Mouse (Mus musculus) limb, embryonic 12.5 days (tissue): ENCODE results near the gene Gm39653. TPM values are rescaled to one million over a fixed set of nuclear protein-coding genes. Genes with fewer than 3 reads are reported as not detected.

ENCODE experiments used
- ATAC-seq: fragments of 200-750 bp; cut with Nextera tagmentation; 2 replicates; pipeline ENCODE4 v1.8.0; 2017; ENCODE audit warnings: low read depth, moderate TSS enrichment; ENCODE audit not compliant: insufficient number of reproducible peaks, insufficient read depth, low FRiP score, low TSS enrichment
- H3K27ac ChIP-seq: fragments of 300-500 bp; sonication (generic); 2 replicates; pipeline ENCODE4 v1.5.1; 2016; ENCODE audit warnings: mild to moderate bottlenecking, moderate library complexity
- H3K27me3 ChIP-seq: fragments of 300-500 bp; sonication (generic); 2 replicates; pipeline ENCODE4 v1.6.1; 2016; ENCODE audit warnings: mild to moderate bottlenecking, moderate library complexity
- H3K36me3 ChIP-seq: fragments of 300-500 bp; sonication (generic); 2 replicates; pipeline ENCODE4 v1.6.1; 2016; ENCODE audit warnings: mild to moderate bottlenecking, moderate library complexity
- H3K4me1 ChIP-seq: fragments of 300-500 bp; sonication (generic); replicated peaks from 2 replicates; pipeline ENCODE4 v1.6.1; 2016
- H3K4me2 ChIP-seq: fragments of 300-500 bp; sonication (generic); 2 replicates; pipeline ENCODE4 v1.6.1; 2016; ENCODE audit warnings: mild to moderate bottlenecking, moderate library complexity
- H3K4me3 ChIP-seq: fragments of 300-500 bp; sonication (generic); replicated peaks from 2 replicates; pipeline ENCODE4 v1.5.1; 2016; ENCODE audit warnings: mild to moderate bottlenecking
- H3K9ac ChIP-seq: fragments of 300-500 bp; sonication (generic); replicated peaks from 2 replicates; pipeline ENCODE4 v1.6.1; 2016; ENCODE audit warnings: mild to moderate bottlenecking, moderate library complexity
- H3K9me3 ChIP-seq: fragments of 300-500 bp; sonication (generic); 2 replicates; pipeline ENCODE4 v1.6.1; 2016; ENCODE audit warnings: mild to moderate bottlenecking, moderate library complexity
- WGBS: fragments of 180-500 bp; shearing (Covaris S2); methylation state at CpG from one replicate; pipeline ENCODE4 v1.1.7; 2016; 5-methylcytosine and 5-hydroxymethylcytosine counted together
- polyA plus RNA-seq: library from polyadenylated mRNA; unstranded; fragments of >200 nt; fragmentation: Nextera tagmentation; extraction: Ambion mirVana; gene quantifications from 2 replicates; pipeline ENCODE4 v1.2.1, GENCODE M21; 2016

Gene Gm39653
- not detected in 2 replicates for polyA plus RNA-seq

DNA sequence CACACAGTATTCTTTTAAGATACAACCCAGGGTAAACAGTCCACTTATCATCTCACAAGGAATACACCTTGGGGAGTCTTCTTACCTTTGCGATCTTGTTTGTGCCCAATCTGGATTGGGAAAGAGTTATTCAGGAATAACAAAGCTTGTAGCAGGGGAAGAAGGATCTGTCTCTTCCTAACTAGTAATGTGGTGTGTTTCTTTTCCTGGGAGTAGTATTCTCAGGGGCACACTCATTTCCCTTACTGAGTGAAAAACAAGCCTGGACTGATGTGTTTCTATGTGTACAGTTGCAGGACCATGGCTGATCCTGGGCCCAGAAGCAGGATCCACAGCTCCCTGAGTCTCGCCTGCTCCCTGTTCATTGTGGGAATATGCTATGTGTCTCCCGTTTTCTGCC lies at the start of gene Gm39653:
TSS of gene Gm39653 (plus strand) at position 301 of the 400 bp plus-strand sequence.
- peaks cover 10% of the 10 kb centered on the region; the same call in 1 of the 2 replicates for H3K27me3 ChIP-seq
- H3K9ac ChIP-seq = no peak within 1 kb of the TSS
- 86% methylated on average over 3 of the region's 3 CpGs for WGBS
- H3K36me3 ChIP-seq = no peaks in the 10 kb centered on the region
- no peak for ATAC-seq
- no peaks in the 10 kb centered on the region for H3K9me3 ChIP-seq
- no peak within 1 kb of the TSS for H3K4me2 ChIP-seq
- H3K4me3 ChIP-seq = no peak within 1 kb of the TSS
- no peak within 1 kb of the TSS for H3K27ac ChIP-seq
- H3K4me1 ChIP-seq = 0 out of 2 replicates have a peak, but pooled peaks cover 3% of the 10 kb centered on the region

DNA sequence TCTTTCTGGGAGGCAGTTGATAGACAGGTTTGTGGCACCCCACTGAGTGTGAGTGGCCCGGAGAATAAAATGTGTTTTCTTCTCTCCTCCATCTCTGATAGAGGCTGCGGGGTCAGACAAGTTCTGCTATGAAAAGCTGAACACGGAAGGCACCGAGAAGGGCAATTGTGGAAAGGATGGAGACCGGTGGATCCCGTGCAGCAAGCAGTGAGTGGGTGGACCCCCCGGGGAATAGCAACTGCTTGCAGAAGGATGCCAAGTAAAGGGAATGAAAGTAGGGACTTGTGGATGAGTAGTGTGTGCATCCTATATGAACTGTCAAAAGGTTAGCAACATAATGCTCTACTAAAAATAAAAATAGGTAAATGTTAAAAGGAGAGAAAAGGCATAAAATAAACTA lies 49.3 kb upstream of the Gm39653 start:
- Histone ChIP-seq H3K9ac (no peak overlapping the region), H3K36me3 (no peaks in the 10 kb centered on the region), H3K4me2 (no peak overlapping the region), H3K4me3 (no peak overlapping the region), H3K9me3 (no peaks in the 10 kb centered on the region), H3K4me1 (no peaks in the 10 kb centered on the region; the same call in 1 of the 2 replicates), H3K27ac (no peak overlapping the region), H3K27me3 (0 out of 2 replicates have a peak, but pooled peaks cover 3% of the 10 kb centered on the region)
- ATAC-seq = no peak
- WGBS = 45% methylated on average over 7 of the region's 7 CpGs

DNA sequence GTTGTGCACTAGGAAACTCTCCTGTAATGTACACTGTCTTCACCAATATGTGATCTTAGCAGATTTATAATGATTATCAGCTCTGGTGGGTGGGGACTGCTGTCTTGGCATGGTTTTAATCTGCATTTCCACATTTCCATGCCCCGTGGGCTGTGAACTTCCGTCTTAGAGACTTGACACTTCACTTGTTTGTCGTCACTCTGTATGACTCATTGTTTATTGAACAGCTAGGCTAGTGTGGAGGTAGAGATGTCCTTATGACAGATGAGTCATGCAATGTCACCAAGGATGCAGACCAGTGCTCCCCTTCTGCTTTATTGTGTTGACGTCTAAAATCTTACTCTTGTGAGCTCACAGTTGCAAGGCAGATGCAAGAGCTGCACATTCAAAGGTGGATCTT lies 48.7 kb upstream of the Gm39653 start:
- Histone ChIP-seq H3K4me3 (no peak overlapping the region), H3K9ac (no peak overlapping the region), H3K4me1 (no peaks in the 10 kb centered on the region; the same call in 1 of the 2 replicates), H3K9me3 (no peaks in the 10 kb centered on the region), H3K36me3 (no peaks in the 10 kb centered on the region), H3K27ac (no peak overlapping the region), H3K27me3 (0 out of 2 replicates have a peak, but pooled peaks cover 3% of the 10 kb centered on the region), H3K4me2 (no peak overlapping the region)
- ATAC-seq = no peak
- 58% methylated on average over 4 of the region's 4 CpGs for whole genome bisulfite sequencing

DNA sequence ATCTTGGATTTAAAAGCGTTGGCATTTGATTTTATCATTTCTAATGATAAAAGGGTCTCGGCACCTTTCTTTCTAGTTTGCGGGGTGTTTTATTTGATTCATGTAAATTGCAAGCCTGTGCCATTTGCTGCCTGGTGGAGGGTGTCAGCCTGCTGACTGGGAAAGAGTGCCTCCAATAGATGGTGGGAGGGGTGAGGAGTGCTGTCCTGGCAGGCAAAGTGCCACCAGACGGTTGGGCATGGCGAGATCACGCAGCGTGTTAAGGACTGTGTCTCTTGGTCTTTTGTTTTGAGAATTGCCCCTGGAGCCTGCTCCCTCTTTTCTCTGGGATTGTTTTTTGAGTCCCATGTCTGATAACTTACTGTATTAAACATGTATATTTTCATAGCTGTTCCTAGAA lies 43.5 kb upstream of the Gm39653 start:
- no peaks in the 10 kb centered on the region for H3K9me3 ChIP-seq
- 0 out of 2 replicates have a peak, but pooled peaks cover 3% of the 10 kb centered on the region for H3K27me3 ChIP-seq
- H3K4me3 ChIP-seq = no peak overlapping the region
- H3K4me1 ChIP-seq = peaks cover 13% of the 10 kb centered on the region; the same call in 1 of the 2 replicates
- H3K4me2 ChIP-seq = no peak overlapping the region
- no peak for ATAC-seq
- WGBS = 54% methylated on average over 7 of the region's 7 CpGs
- no peak overlapping the region for H3K27ac ChIP-seq
- no peak overlapping the region for H3K9ac ChIP-seq
- no peaks in the 10 kb centered on the region for H3K36me3 ChIP-seq

DNA sequence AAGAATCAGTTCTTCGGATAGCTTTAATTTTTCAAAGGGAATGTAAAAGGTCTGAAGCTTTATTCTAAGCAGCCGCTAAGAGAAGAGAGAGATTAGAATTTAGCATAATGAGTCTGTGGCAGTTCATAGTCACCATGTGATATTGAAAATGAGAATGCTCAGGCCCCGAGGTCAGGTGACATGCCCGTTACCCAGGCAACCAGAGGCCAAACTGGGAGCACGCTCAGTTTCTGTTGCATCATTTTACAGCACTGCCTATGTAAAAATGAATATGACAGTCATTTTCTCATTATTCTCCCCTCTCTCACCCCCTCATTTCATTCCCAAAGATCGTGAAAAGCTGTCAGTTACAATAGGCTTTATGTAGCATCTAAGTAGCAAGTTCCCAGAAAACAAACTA lies 42.3 kb upstream of the Gm39653 start:
- Histone ChIP-seq H3K4me1 (peaks cover 17% of the 10 kb centered on the region; the same call in 1 of the 2 replicates), H3K27ac (no peak overlapping the region)

GRCm38 (mm10) chr1:63573864-63574611 lies 41.7 kb upstream of the Gm39653 start:
- ATAC-seq = no peak
- Histone ChIP-seq H3K27ac (no peak overlapping the region), H3K36me3 (no peaks in the 10 kb centered on the region), H3K9me3 (no peaks in the 10 kb centered on the region), H3K27me3 (0 out of 2 replicates have a peak, but pooled peaks cover 3% of the 10 kb centered on the region), H3K9ac (no peak overlapping the region), H3K4me3 (no peak overlapping the region), H3K4me2 (no peak overlapping the region), H3K4me1 (peaks cover 17% of the 10 kb centered on the region; the same call in 1 of the 2 replicates)
- 41% methylated on average over 12 of the region's 12 CpGs for WGBS

More for the DNA sequence above, 42.3 kb upstream of the Gm39653 start:
- H3K4me2 ChIP-seq = no peak overlapping the region
- H3K27me3 ChIP-seq = 0 out of 2 replicates have a peak, but pooled peaks cover 3% of the 10 kb centered on the region
- WGBS = 64% methylated on average over 6 of the region's 6 CpGs
- H3K4me3 ChIP-seq = no peak overlapping the region
- H3K9me3 ChIP-seq = no peaks in the 10 kb centered on the region
- no peaks in the 10 kb centered on the region for H3K36me3 ChIP-seq
- no peak for ATAC-seq
- no peak overlapping the region for H3K9ac ChIP-seq

DNA sequence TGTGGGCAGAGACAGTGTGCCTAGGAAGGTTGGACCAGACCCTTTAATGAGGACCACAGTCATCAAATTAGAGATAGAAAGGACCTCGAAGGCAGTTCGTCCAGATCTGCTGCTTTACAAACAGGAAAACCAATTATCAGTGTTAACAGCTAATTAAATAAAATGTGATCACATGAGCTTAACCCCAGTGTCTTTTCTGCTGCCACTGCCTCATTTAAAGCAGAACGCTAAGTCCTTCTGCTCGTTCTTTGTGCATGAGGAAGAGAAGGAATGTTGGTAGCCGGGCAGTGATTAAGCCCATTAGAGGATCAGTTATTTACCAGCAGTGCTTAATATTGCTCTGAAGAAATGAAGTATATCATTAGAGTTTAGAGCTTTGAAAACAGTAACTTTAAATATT lies 39.0 kb upstream of the Gm39653 start:
- 22% methylated on average over 5 of the region's 5 CpGs for WGBS
- no peak overlapping the region for H3K9ac ChIP-seq

GRCm38 (mm10) chr1:63579153-63579552 lies 36.6 kb upstream of the Gm39653 start:
- no peaks in the 10 kb centered on the region for H3K36me3 ChIP-seq
- ATAC-seq = no peak

More for the DNA sequence above, 39.0 kb upstream of the Gm39653 start:
- Histone ChIP-seq H3K27me3 (no peaks in the 10 kb centered on the region), H3K9me3 (no peaks in the 10 kb centered on the region), H3K4me2 (no peak overlapping the region), H3K4me1 (peaks cover 17% of the 10 kb centered on the region; the same call in 1 of the 2 replicates), H3K4me3 (no peak overlapping the region), H3K27ac (no peak overlapping the region), H3K36me3 (no peaks in the 10 kb centered on the region)
- no peak for ATAC-seq

GRCm38 (mm10) chr1:63586869-63587268 lies 28.9 kb upstream of the Gm39653 start:
- Histone ChIP-seq H3K27me3 (0 out of 2 replicates have a peak, but pooled peaks cover 3% of the 10 kb centered on the region), H3K4me3 (no peak overlapping the region), H3K36me3 (no peaks in the 10 kb centered on the region), H3K27ac (no peak overlapping the region), H3K9me3 (no peaks in the 10 kb centered on the region), H3K9ac (no peak overlapping the region), H3K4me2 (no peak overlapping the region), H3K4me1 (no peaks in the 10 kb centered on the region)
- WGBS = 80% methylated on average over 7 of the region's 7 CpGs
- ATAC-seq = no peak

More at GRCm38 (mm10) chr1:63579153-63579552, 36.6 kb upstream of the Gm39653 start:
- 83% methylated on average over 8 of the region's 8 CpGs for WGBS
- H3K9ac ChIP-seq = no peak overlapping the region
- H3K9me3 ChIP-seq = no peaks in the 10 kb centered on the region
- H3K4me1 ChIP-seq = 0 out of 2 replicates have a peak, but pooled peaks cover 3% of the 10 kb centered on the region
- H3K27ac ChIP-seq = no peak overlapping the region
- H3K4me3 ChIP-seq = no peak overlapping the region
- no peaks in the 10 kb centered on the region for H3K27me3 ChIP-seq
- no peak overlapping the region for H3K4me2 ChIP-seq

DNA sequence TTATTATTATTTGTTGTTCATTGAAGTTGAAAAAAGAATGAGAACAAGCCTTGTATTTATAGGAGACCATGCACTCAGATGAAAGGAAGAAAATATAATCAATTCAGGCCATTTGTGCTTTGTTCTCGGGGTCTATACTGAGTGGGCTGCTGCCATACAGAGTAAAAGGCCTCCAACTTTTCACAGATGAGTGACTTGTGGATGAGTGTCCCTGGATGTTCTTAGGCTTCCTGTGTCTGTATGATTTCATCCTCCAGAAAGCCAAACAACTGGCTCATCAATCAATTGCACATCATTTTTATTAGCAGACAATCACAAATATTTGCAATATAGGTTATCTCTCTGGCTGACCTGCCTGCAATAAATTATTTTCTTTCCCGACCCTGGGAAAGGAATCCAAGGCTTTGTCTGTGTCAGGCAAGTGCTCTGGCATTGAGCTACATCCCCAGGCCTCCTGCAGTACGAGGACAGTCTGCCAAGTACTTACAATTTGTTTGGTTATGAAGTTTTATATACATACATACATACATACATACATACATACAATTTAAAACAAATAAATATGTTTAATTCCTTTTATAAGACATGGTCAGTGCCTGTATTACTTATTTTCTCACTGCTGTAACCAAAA lies 11.8 kb upstream of the Gm39653 start:
- Histone ChIP-seq H3K27ac (no peak overlapping the region), H3K9ac (no peak overlapping the region), H3K27me3 (no peaks in the 10 kb centered on the region), H3K4me1 (no peaks in the 10 kb centered on the region), H3K9me3 (no peaks in the 10 kb centered on the region), H3K4me3 (no peak overlapping the region), H3K36me3 (no peaks in the 10 kb centered on the region), H3K4me2 (no peak overlapping the region)
- 44% methylated on average over 3 of the region's 3 CpGs for WGBS
- ATAC-seq = no peak

DNA sequence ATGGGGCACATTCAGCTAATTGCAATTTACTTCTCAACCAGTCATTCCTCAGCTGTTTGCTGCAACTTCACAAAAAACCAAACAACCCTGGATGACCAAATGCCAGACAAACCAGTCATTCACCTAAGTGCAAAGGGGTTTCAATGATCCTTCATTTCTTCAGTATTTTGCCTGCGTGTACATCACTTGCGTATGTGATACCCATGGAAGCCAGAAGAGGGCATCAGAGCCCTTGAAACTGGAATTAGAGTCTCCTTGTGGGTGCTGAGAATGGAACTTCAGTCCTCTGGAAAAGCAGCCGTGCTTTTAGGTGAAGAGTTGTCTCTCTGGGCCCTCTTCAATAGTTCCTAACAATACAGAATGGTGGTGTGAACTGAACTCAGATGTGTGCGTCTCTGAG lies 6.2 kb upstream of the Gm39653 start:
- Histone ChIP-seq H3K36me3 (no peaks in the 10 kb centered on the region), H3K9ac (no peak overlapping the region), H3K4me1 (0 out of 2 replicates have a peak, but pooled peaks cover 3% of the 10 kb centered on the region), H3K27ac (no peak overlapping the region), H3K4me3 (no peak overlapping the region), H3K4me2 (no peak overlapping the region), H3K27me3 (peaks cover 10% of the 10 kb centered on the region; the same call in 1 of the 2 replicates), H3K9me3 (no peaks in the 10 kb centered on the region)
- ATAC-seq = no peak
- 92% methylated on average over 4 of the region's 4 CpGs for WGBS
